Mouse (Mus musculus): ENCODE results near the gene Fbxl13. TPM values are rescaled to one million over a fixed set of nuclear protein-coding genes. Genes with fewer than 3 reads are reported as not detected.

Fbxl13 gene
- 1.0 and 1.7 TPM in 2 replicates for polyA plus RNA-seq (2012; rRNA removed)

DNA sequence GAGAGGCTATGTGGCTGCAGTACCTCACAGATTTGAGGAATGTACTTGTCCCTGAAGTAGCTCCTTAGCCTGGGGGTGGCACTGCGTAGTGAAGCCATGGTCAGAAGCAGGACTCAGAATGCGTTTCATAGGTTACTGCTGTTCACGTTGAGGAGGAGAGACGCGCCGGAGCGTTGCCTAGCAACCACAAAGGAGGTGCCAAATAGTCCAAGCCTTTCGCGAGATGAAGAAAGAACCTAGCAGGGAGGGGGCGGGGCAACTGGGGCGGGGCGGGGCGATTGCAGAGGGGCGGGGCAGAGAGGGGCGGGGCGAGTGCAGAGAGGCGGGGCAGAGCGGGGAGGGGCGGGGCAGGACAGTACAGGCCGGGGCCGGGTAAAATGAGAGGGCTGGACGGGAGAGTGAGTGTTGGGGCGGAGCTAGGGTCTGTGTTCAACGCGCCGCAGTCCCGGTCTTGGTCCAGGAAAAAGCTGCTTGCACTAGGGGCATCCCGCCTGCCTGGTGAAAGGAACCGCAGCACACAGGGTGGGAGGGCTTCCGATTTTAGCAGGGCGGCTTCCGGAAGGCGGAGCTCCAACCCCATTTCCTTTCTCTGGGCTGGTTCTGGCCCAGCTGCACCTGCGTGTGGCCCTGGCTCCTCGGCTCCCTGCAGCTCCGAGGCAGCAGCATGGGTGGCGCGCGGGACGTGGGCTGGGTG is at the start of gene Fbxl13, which contains the start of gene Armc10:
Gene Fbxl13 (minus strand): TSS at position 196 of the 694 bp plus-strand sequence.
Gene Armc10 (plus strand): TSS at position 375 of the 694 bp plus-strand sequence.

DNA sequence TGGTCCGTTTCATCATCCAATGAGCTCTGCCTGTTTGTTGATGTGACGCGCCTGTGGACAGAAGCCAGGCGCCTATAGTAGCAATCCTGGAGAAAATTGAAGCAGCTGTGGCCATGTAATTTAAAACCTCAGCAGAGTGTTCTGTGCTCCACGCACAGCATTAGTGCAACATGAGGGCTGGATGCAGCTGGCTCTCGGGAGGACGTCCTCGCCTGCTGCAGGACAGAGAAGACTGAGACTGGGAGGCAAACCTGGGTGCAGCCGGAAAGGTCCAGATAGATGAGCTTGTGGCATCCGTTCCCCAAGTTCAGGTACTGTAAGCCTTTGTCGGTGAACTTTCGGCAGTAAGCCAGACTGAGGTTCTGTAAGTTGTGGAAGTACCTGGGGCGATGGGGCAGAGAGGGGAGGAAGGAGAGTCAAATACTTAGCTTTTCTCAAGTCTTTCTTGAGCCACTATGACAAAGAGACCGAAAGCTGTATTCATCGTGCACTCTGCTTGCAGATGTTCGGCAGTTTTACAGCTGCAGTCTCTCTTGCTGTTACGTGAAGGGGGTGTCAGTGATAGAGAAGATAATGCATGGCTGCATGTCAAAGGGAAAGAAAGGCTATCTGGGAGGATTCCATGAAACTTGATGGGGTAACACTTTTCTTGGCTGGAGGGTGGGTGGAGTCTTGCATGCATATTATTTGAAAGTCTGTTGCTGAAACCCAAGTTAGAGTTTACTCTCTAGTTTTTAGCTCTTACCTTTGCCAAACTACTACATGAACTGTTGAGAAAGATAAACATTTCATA is 101.8 kb downstream of the Fbxl13 start, which contains the start of gene Lrrc17:
Gene Lrrc17 (plus strand): TSS at position 151 of the 793 bp plus-strand sequence.

Other genes starting within 250 kb of the Fbxl13 start
- gene Ccdc146, start 221.0 kb downstream of the Fbxl13 start, polyA plus RNA-seq (2012; rRNA removed) = 1.5 TPM in 2 replicates
- gene Fam185a, start 220.7 kb downstream of the Fbxl13 start, polyA plus RNA-seq (2012; rRNA removed) = 4.0 and 6.5 TPM in 2 replicates
- 15.3 and 17.1 TPM in 2 replicates for gene Lrrc17, start 102.1 kb downstream of the Fbxl13 start, polyA plus RNA-seq (2012; rRNA removed)
- 57.2 and 418 TPM in 2 replicates for gene Armc10, start 179 bp upstream of the Fbxl13 start, polyA plus RNA-seq (2012; rRNA removed)
- 8.1 and 8.5 TPM in 2 replicates for gene Napepld, start 55.8 kb upstream of the Fbxl13 start, polyA plus RNA-seq (2012; rRNA removed)
- gene Pmpcb, start 91.5 kb upstream of the Fbxl13 start, polyA plus RNA-seq (2012; rRNA removed) = 30.2 and 32.3 TPM in 2 replicates
- 11.6 and 37.2 TPM in 2 replicates for gene Dnajc2, start 139.6 kb upstream of the Fbxl13 start, polyA plus RNA-seq (2012; rRNA removed)
- 15.8 and 18.2 TPM in 2 replicates for gene Psmc2, start 139.6 kb upstream of the Fbxl13 start, polyA plus RNA-seq (2012; rRNA removed)
- gene Slc26a5, start 220.0 kb upstream of the Fbxl13 start, polyA plus RNA-seq (2012; rRNA removed) = not detected in 2 replicates